Mouse (Mus musculus) left cerebral cortex, adult 9 months (tissue): ENCODE data around the gene Ttc39b.

ENCODE experiments used
- DNase-seq, 2 experiments: peaks; one replicate each; pipeline ENCODE4 v3.0.0; 2022; ENCODE audit warnings: low spot score in 2 of 2

The Ttc39b gene

DNA sequence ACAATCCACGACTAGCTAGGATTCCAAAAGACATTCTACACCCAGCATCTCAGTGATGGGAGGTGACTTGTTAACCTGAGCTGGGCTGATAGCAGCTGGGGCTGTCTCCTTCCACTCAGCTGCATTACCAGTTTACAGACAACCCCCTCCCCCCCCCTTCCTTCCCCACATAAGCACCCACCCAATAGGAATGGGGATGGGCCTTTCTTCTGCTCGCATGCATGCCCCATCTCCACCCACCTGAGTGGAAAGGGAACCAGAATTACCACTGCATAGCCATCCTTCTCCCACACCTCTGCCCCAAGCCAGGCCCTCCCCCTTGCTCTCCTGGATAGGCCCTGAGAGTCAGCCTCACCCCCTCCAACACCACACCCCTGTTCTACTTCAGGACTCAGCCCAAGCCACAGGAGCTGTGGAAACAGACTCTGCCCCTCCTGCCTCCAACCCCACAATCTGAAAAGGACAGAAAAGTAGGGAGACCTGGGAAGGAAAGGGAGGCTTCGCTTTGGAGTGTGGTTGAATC, 6.2 kb downstream of the Ttc39b start:
- DNase-seq: no peak

DNA sequence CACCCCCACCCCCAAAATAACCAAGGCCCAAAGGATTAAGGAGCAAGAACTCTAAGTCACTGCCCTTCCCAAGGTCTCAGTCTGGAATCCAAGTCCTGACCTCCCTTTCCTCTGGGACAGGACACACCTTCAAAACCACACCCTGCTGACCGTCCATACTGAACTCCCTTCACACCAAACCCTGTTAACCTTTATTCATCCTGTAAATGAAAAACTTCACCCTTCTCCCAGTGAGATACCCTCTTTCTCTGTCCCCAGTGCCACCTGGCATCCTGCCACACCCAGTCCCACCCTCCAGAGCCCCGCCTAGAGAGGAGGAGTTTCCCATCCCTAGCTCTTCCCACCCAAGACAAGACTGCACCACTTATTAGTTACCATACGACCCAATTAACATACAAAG, 7.3 kb downstream of the Ttc39b start:
- no peak for DNase-seq

DNA sequence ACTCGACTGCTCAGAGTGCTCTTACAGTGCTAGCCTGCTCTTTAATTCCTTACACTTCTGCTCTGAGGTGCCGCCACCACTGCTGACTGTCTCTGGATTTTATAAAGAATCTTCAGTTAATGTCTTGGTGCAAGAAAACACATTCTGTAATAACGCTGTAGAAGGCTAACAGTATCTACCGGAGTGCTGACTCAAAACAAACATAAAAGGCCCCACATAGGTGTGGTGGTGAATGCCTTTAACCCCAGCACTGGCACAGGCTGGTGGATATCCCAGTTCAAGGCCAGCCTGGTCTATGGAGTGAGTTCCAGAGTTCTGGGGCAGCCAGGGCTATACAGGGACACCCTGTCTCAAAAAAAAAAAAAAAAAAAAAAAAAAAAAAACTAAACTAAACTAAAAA, 8.1 kb downstream of the Ttc39b start:
- DNase-seq: no peak

DNA sequence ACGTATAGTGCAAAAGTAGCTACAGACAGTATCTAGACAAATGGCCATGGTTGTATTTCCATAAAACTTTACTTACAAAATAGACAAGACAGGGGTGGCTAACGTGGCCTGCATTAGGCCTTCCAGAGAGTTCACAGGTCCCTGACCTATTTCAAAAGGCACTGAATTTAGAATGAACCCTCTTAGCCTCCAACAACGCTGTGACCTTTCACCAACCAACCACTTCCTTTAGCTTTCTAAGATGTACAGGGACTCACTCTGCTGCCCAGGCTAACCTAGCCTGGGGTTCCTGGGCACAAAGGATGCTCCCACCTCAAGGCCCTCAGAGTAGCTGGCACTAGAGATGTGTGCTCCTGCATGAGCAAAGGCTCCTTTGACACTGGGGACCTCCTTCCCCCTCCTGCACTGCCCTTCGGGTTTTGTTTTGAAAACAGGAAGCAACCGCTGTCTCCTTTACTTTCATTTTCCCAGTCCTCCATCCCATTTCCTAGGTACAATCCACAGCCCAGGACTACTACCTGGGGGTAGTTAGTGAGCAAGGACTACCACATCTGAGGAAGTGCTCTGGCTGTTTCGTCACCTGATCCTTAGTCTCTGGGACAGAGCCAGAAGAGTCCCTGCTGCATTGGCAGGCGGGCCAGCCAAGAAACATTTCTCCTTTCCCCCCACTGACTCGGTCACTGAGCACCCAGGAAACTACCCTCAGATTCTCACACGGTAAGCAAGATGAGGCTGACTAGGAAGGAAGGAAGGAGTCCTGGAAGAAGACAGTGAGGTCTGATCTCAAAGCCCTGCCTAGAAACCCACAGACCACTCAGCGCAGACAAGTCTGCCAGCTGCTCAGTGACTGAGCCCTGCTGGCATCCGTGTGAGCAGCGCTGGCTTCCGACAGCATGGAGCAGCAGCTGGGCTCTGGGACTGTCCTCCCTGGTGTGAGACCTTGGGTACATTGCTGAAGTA, 8.9 kb downstream of the Ttc39b start:
- DNase-seq: no peak

DNA sequence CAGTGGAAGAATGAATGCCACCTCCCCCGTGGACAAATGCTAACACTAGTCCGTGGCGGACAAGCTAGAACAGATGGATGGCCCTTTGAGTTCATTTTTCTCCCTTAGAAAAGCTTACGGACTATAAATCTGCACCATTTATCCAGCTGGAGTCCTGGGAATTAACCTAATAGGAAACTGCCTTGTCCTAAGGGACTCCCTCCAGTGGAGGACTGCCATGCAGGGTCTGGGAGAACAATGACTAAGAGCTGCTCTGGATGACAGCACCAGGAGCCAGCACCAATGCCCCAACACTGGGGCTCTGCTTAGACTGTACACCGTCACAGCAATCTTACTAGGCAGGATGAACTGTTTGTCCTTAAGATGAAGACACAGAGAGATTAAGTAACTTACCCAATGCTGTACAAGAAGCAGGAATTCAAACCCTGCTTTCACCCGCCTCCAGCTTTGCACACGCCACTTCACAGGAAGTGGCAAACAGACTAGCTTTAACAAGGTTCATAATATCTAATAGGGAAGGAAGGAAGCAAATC, 9.7 kb downstream of the Ttc39b start:
- DNase-seq: no peak

DNA sequence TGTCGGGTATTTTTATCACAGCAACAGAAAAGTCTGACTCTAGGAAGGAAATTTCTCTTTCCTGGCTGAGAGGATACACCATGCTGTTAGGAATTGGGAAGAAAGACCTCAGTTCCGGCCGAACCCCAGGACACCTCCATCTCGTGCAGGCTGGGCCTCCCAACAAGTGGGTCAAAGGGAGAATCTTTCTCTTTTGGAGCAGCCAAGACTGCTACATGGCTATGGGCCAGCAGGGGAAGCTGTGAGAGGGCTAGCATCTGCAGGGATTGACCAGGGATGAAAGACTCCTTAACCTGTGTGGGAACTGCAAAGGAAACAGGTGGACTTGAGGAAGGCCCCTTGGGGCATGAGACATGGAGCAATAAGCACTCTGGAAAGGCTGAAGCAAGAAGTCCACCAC, 11.7 kb downstream of the Ttc39b start:
- no peak for DNase-seq

DNA sequence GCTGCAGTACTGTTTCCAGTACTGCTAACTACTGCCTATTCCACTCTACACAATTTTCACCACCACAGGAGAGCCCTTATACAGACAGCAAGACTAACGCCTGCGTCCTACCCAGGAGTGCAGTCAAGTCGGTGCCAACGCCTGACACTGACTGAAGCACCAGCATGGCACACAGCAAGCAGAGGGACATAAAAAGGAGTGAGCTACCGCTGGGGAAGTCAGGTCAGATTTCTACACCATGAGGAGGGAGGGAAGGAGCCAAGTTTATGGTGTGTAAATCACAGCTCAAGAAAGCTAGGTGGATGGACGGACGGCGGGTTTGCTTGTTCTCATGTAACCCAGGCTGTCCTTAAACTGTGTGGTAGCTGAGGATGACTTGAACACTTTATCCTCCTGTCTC, 12.6 kb downstream of the Ttc39b start:
- no peak for DNase-seq

DNA sequence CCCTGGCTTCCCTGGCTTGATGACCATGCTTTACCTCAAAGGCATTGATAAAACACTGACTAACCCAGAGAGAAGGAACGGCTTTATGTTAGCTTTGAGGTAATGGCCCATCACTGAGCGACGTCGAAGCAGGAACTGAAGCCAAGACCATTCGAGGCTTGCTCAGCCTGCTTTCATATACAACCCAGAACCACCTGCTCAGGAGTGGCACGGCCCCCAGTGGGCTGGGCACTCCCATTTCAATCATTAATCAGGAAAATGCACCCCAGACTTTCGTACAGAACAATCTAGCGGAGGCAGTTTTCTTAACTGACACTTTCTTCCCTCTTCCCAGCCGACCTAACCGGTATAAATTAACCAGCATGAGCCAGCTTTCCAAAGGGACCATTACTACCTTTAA, 13.1 kb downstream of the Ttc39b start:
- DNase-seq: no peak

DNA sequence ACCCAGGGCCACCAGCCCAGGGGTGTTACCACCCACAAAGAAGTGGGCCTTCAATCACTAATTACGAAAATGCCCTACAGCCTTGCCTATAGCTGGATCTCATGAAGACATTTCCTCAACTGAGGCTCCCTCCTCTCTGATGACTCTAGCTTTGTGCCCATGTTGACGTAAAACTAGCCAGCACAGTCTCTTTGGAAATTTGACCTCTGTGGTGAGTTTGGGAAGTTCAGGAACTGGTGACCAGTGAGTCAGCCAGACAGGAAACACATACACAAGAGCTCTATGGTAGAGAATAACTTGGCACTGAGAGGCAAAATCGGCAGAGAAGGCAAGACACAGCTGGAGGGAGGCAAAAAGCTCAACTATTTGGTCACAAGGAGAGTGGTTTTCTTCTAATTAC, 15.1 kb downstream of the Ttc39b start:
- no peak for DNase-seq

DNA sequence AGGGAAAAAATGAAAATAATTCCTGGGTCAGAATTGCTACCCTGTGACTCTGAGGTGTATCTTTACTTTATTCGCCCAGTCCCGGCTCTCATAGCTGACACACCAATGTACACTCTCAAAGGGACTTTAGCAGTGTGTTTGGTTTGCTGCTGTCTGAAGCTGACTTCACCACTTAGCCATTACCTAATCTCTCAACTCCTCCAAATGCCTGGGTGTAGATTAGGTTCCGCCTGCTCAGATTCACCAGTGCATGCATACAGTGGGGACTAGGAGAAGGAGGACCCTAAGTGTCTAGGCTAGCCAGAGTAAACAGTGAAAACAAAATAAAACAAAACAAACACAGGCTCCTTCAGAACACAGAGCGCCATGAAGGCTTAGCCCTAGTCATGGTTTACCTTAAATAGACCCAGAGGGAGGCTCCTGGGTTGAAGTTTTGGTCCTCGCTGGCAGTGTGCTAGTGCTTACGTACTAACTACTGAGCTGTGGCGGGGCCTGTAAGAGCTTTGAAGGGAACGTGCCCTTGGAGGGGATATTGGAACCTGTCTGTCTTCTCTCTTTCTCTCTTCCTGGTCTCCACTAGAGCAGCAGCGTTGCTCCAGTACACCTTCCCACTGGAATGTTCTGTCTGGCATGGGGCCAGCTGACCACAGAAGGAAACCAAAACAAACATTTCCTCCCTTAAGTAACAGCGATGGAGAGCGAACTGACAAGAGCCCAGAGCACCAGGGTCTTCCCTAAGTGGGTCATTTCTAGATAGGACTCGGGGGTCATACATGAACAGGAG, 16.2 kb downstream of the Ttc39b start:
- DNase-seq: no peak

DNA sequence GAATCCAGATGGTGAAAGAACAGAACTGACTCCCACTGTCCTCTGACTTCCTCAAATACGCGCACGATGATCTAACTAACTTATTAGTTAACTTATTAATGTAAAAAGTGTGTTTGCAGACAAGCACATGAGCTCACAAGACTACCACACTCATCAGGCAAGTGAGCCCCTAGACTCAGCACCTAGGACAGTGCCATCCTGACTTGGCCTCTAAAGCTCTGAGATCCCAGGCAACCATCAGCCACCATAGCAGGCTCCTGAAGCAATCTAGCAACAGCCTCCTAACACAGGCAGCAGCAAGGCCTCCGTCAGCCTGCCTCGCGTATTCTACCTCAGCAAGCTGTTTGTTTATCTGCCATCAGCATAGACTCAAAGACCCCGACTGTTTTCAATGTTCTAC, 17.2 kb downstream of the Ttc39b start:
- no peak for DNase-seq

DNA sequence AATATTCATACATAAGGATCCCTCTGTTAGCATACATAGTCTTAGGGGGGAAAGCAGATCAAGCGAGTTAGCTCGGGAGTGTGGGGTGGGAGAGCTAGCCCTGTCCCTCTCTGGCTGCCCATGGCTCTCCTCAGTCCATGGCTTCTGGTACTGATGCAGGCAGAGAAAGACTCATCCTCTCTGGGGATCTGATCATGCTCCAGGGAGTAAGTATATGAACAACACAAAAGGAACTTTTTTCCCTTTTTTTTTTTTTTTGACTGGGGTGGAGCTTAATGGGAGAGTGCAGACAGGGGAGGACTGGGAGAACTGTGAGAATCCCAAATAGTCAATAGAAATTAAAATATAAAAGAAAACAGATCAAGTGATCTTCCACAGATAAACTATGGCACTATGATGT, 19.0 kb downstream of the Ttc39b start:
- DNase-seq: no peak

DNA sequence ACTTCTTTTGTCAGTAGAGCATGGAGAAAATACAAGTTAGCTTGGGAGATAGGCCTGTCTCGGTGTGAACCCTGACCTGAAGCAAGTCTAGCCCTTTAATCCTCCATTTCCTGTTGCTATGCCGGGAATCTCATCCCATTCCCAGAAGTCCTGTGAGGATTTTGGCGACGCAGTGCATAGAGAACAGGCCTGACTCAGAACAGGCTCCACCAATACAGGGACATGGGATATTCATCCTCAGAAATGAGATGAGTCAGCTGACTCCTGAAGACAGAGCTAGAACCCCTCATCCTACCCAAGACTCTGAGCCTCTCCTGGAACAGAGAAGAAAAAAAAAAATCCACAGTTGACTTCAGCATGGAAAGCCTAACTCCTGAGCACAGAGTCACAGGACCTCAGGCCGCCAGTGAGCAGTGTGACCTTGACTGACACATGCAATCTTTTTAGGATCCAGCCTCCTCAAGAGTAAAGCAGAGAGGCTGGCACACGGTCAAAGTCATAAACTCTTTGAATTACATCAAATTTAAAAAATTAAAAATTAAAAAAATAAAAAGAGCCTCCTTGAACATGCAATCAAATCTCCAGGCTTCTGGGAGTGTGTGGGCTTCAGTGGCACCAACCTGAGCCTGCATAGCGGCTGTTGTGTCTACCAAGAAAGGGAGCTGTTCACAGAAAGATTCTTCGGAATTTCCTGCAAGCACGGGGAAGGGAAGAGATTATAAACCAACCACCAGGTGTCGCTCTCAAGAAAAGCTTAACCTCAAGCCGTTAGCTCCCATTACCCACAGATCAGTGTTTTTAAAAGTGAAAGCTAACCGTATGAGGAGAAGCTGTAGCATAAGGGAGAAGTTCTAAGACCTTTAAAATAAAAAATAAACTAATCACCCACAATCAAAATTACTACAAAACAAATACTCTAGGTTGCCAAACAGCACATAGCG, 20.9 kb downstream of the Ttc39b start:
- peak; percentile 52 to 89 for DNase-seq

DNA sequence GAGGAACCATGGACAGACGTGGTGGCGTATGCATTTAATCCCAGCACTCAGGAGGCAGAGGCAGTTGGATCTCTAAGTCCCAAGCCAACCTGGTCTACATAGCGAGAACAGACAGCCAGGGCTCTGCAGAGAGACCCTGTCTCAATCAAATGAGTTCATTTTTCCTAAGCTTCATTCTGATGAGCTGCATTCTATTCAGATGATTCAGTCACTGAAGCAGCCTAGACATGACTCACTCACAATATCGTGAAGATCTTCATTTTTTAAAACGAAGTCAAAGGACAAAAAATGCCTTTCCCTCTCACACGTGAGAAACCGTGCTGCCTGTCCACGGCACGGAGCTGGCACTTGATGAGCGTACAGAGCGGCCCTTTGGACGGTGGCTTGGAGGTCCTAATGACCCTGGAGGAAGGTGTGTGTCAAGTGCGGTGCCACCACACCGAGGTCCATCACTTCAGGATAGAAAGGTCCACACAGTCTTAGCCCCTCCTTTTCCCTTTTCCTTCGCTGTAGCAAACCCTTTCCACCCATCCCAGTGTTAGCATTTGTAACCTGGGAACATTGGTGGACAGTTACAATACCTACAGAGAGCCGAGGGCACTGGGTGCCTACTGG, 21.8 kb downstream of the Ttc39b start:
- DNase-seq: no peak

DNA sequence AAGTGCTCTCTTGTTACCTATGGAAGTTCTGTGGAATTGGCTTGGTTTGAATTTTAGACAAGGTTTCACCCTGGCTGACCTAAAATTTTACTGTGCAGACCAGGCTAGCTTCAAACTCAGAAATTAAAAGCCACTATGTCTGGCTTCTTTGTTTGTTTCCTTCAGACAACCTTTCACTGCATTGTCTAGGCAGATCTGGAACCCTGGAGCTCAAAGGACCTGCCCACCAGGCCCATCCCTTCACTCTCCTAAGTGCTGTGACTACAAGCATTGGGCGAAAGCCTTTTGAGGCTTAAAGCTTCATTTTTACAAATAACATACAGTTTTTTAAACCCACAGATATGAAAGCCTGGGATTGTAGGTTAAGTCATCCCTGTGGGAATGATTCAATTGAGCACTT, 22.3 kb downstream of the Ttc39b start:
- no peak for DNase-seq

DNA sequence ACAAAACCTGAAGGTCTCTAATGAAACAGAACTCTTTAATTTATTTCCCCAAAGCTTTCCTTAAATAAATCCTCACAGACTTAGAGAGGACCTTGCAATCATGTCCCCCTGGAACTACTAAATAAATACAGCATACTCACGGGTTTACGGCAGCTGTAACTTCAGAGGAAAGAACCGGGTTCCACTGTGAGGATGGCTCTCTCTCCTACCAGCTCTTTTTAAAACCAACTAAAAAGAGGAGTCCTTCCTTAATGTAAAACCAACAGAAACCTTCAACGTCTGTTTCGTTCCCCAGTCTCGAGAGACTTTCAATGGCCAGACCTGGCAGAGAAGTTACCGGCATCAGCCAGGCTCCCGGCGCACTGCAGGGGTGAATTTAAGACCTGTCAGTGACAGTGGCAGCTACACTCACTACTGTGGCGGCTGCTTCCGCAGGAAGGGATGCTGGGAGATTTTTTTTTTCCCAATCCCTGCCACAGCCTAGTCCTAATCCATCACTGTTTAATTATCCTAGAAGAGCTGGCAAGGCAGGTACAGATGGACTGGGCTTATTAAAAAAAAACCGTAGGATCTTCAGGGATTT, 39.2 kb downstream of the Ttc39b start:
- DNase-seq: peak in 1 of 2 experiments; percentile 51

DNA sequence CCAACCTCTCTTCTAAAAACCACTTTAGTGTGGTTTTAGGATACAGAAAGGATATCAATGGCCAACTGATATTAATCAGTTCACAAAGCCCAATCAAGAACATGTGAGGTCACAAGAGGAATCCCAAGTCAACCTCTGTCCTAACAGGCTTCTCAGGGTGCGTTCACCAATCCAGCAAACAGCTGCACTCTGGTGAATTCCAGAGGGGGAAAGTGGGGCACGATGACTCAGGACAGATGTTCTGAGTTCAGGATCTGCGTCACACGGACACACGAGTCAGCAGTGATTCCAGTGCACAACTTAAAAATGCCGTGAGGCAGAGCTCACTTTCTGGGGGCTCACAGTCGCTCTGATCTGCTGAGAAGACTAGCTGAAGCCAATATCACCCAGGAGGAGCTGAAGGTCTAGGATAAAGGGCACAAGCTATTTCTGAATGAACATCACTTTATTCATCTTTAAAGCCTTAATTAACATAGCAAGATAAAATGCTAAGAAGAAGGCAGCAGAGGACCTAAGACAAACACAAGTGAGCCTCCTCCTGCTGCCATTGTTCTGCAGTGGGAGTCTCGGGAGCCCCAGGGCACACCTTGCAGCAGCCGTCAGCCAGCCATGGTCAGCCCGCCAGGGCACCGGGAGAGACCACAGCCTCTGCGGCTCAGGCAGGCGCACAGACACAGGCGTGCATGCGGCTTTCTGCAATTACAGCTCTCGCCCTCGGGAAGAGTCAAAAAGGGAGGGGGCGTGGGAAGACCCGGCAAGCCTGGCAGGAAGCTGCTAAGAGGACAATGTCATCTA, 39.9 kb downstream of the Ttc39b start:
- DNase-seq: peak in 1 of 2 experiments; percentile 51

DNA sequence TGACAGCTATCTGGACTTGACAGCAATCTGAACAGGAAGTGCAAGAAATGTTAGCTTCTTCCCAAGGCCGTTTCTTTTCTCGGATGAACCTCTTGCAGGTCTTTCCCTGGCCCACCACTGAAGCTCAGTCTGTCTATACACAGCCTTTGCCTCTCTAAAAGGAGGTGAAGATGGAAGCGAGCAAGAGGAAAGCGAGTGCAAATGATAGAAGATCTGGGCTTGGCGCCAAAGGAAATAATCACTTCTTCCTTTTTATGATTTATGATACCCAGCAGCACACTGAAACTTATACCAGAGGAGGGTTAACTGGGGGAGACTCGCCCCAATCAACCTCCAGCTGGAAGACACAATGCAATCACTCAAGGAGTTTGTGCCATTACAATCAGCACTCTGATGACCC, 41.6 kb downstream of the Ttc39b start:
- no peak for DNase-seq

DNA sequence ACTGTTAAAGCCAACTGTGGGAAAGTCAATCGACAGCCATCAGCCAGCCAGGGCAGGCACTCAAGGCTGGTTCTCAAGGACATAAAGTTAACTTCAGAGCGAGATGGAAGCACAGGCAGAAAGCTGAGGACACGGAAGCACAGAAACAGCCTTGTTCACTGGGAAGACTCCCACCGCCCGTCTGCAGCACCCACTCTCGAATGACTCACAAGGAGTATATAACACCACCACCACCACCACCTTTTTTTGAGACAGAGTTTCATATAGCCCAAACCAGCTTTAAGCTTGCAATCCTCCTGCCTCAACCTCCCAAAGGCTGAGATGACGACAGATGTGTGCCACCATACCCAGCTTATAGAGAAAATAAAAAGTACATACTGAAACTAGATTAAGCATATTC, 44.8 kb downstream of the Ttc39b start:
- DNase-seq: peak in 1 of 2 experiments; percentile 52

DNA sequence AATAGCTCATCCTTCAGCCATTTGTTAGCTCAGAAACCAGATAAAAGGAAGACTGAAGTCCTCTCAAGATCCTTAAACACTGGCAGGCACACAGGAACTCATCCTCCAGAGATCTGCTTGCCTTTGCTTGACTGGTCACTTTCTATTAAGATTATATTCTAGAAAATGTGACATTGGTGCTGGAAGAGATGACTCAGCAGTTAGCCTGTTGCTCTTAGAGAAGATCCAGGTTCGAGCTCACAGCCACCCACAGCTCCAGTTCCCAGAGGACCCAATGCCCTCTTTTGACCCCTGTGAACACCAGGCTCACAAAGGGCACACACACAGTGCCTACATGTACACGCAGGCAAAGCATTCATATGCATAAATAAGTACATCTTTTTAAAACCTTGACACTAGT, 49.8 kb downstream of the Ttc39b start:
- DNase-seq: no peak
